Mouse (Mus musculus) cortical plate, adult 2 months (tissue): ENCODE measurements around the gene Fgfr2.

ENCODE experiments used
- CTCF ChIP-seq: fragments of 200-500 bp; IDR thresholded peaks from 2 replicates; pipeline ENCODE4 v1.5.1; 2011; ENCODE audit warnings: mild to moderate bottlenecking, control low read depth, low read length; ENCODE audit not compliant: insufficient read depth; ENCODE audit errors: extremely low read depth
- POLR2A ChIP-seq: fragments of 200-500 bp; IDR thresholded peaks from 2 replicates; pipeline ENCODE4 v1.6.1; 2011; ENCODE audit warnings: mild to moderate bottlenecking, low read length, control low read depth; ENCODE audit not compliant: insufficient read depth; ENCODE audit errors: extremely low read depth

DNA sequence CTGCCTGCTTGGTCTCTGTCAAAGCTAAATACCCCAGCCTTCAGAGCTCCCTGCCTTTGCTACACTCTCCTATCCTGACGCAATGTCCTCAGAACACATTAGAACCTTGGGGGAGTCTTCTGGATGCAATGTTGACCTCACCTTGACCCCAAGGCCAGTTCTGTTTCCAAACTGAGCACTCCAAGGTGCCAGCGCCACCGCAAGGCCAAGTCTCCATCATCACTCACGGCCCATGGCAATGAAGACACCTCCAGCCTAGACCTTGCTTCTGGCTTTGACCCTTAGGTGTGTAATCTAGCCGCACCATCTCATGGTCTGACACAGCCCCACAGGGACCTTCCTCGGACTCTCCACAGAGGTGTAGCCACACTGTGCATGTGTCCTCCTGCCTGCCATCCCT, 2325.6 kb downstream of the Fgfr2 start:
- TF ChIP-seq CTCF = no peak
- TF ChIP-seq POLR2A = no peak
